Mouse (Mus musculus) liver, embryonic 14.5 days (tissue): ENCODE results near the gene Nxpe4.

ENCODE experiments used
- CTCF ChIP-seq: IDR thresholded peaks from 2 replicates; pipeline ENCODE4 v1.5.1; 2016; ENCODE audit warnings: antibody characterized with exemption, low read depth, control low read depth
- EP300 ChIP-seq: IDR thresholded peaks from 2 replicates; pipeline ENCODE4 v1.6.1; 2016; ENCODE audit warnings: antibody characterized with exemption, low read depth

- TF ChIP-seq EP300, result no peak
- TF ChIP-seq CTCF, result no peak
These were observed 90.4 kb downstream of the Nxpe4 start for GRCm38 (mm10) chr9:48252236-48252635.
